Comparison of ENCODE assay signal across 11 mouse cellular contexts in the genomic region with DNA sequence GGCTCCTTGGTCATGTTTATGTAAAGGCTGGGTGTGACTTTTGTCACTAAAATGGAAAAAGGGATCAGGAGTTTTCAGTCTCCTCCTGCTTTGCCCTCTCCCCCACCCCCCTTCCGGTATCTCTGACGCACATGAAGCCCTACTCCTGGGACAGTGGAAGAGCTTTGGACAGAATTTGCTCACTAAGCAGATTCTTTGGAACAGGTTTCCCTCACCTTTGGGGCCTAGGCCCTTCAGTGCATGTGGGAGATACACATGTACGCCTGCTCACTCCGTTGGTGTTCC. TPM values are rescaled to one million over a fixed set of nuclear protein-coding genes. Genes with fewer than 3 reads are reported as not detected.
DNase-seq lines count a peak whose midpoint lies in the region; ATAC-seq and TF ChIP-seq lines count a peak whose summit lies in the region.
"Had no signal": no experiment of that assay in that cellular context is flagged by ENCODE, and none has a peak within 500 bp of the region (broad histone marks: within the 10 kb centered on the region; RNA-seq: fewer than 3 reads in every experiment).

No protein-coding gene starts in this region.

- DNase-seq in liver, adult 2 months (ENCODE audit: extremely low read depth, low read depth, low spot score) = peak; percentile 24
- DNase-seq in liver = no peak
- DNase-seq in hindbrain, embryonic 14.5 days (ENCODE audit: low spot score) = no peak
- no peak for DNase-seq in urinary bladder, postnatal 10 days (ENCODE audit: low spot score)
- no peak for DNase-seq in urinary bladder, adult 2 months (ENCODE audit: low spot score)

- WGBS in liver, adult 2 months = 61% methylated on average over 4 of the region's 4 CpGs
- WGBS in hindbrain, embryonic 14.5 days = 71% methylated on average over 4 of the region's 4 CpGs
- WGBS in liver, embryonic 15.5 days (ENCODE audit: insufficient replicate concordance) = 59% methylated on average over 4 of the region's 4 CpGs
- WGBS in stomach, embryonic 15.5 days = 53% methylated on average over 4 of the region's 4 CpGs

- H3K4me2 ChIP-seq in hindbrain, embryonic 14.5 days (replicated peaks) = peak overlapping the region; percentile 54
- H3K4me2 ChIP-seq in liver, embryonic 15.5 days = peak overlapping the region; percentile 94
- H3K4me2 ChIP-seq in stomach, embryonic 15.5 days = peak overlapping the region; percentile 72

- peaks cover 18% of the 10 kb centered on the region; the same call in 1 of the 2 replicates for H3K79me2 ChIP-seq in liver, adult 2 months (ENCODE audit: control insufficient read depth, insufficient read depth, low read length)

- H3K9ac ChIP-seq in liver, adult 2 months (ENCODE audit: low read depth, low read length) = 0 out of 2 replicates have a peak overlapping the region, but pooled peaks have one; percentile 15
- H3K9ac ChIP-seq in hindbrain, embryonic 14.5 days = peak overlapping the region; percentile 94
- no peak overlapping the region for H3K9ac ChIP-seq in liver, embryonic 15.5 days
- no peak overlapping the region for H3K9ac ChIP-seq in stomach, embryonic 15.5 days

- H3K27me3 ChIP-seq in liver, adult 2 months (ENCODE audit: control insufficient read depth, insufficient read depth, low read length) = no peaks in the 10 kb centered on the region
- no peaks in the 10 kb centered on the region for H3K27me3 ChIP-seq in hindbrain, embryonic 14.5 days (ENCODE audit: control insufficient read depth, insufficient read depth, low read length)
- peaks cover 15% of the 10 kb centered on the region for H3K27me3 ChIP-seq in liver, embryonic 15.5 days
- H3K27me3 ChIP-seq in stomach, embryonic 15.5 days (replicated peaks) = no peaks in the 10 kb centered on the region

- no peak overlapping the region for H3K4me3 ChIP-seq in liver, adult 2 months (ENCODE audit: insufficient read depth, low read depth, low read length)
- H3K4me3 ChIP-seq in hindbrain, embryonic 14.5 days (replicated peaks; ENCODE audit: low read length) = peak overlapping the region; percentile 81; the same call in 1 of the 2 replicates
- H3K4me3 ChIP-seq in liver, embryonic 15.5 days (replicated peaks) = no peak overlapping the region
- 0 out of 2 replicates have a peak overlapping the region, but pooled peaks have one; percentile 88 for H3K4me3 ChIP-seq in stomach, embryonic 15.5 days (replicated peaks)

- TF ChIP-seq CTCF in liver, adult 2 months (IDR thresholded peaks at IDR 0.05; ENCODE audit: low read depth, low read length) = no peak

- ATAC-seq in hindbrain, embryonic 14.5 days (ENCODE audit: low FRiP score) = no peak
- ATAC-seq in liver, embryonic 15.5 days (ENCODE audit: insufficient read depth) = no peak
- ATAC-seq in stomach, embryonic 15.5 days (ENCODE audit: insufficient read depth, low FRiP score, low read depth) = no peak
- ATAC-seq in activated CD4-positive, CD25-positive, alpha-beta regulatory T cell, adult 4 months = no peak

- H3K36me3 ChIP-seq in liver, adult 2 months (ENCODE audit: control insufficient read depth, insufficient read depth, low read length) = no peaks in the 10 kb centered on the region
- no peaks in the 10 kb centered on the region for H3K36me3 ChIP-seq in hindbrain, embryonic 14.5 days (replicated peaks; ENCODE audit: control insufficient read depth, insufficient read depth)
- H3K36me3 ChIP-seq in liver, embryonic 15.5 days (replicated peaks) = no peaks in the 10 kb centered on the region
- H3K36me3 ChIP-seq in stomach, embryonic 15.5 days = no peaks in the 10 kb centered on the region; the same call in 1 of the 2 replicates

- peak overlapping the region; percentile 26; the same call in 1 of the 2 replicates for H3K27ac ChIP-seq in liver, adult 2 months (replicated peaks; ENCODE audit: insufficient read depth, low read depth, low read length)
- H3K27ac ChIP-seq in hindbrain, embryonic 14.5 days = no peak overlapping the region
- H3K27ac ChIP-seq in liver, embryonic 15.5 days (replicated peaks) = no peak overlapping the region
- H3K27ac ChIP-seq in stomach, embryonic 15.5 days = 0 out of 2 replicates have a peak overlapping the region, but pooled peaks have one; percentile 3

- peaks cover 6% of the 10 kb centered on the region; the same call in 1 of the 2 replicates for H3K4me1 ChIP-seq in liver, adult 2 months (ENCODE audit: control insufficient read depth, insufficient read depth, low read length)
- peaks cover 19% of the 10 kb centered on the region for H3K4me1 ChIP-seq in hindbrain, embryonic 14.5 days (replicated peaks; ENCODE audit: control insufficient read depth, insufficient read depth, low read length)
- peaks cover 31% of the 10 kb centered on the region for H3K4me1 ChIP-seq in liver, embryonic 15.5 days (replicated peaks)
- peaks cover 18% of the 10 kb centered on the region for H3K4me1 ChIP-seq in stomach, embryonic 15.5 days

- no peak for TF ChIP-seq POLR2A in liver, adult 2 months (IDR thresholded peaks at IDR 0.05; ENCODE audit: extremely low read depth, insufficient read depth, low read length)

- H3K9me3 ChIP-seq in hindbrain, embryonic 14.5 days (ENCODE audit: control insufficient read depth, low read length) = no peaks in the 10 kb centered on the region
- no peaks in the 10 kb centered on the region for H3K9me3 ChIP-seq in liver, embryonic 15.5 days (replicated peaks)
- H3K9me3 ChIP-seq in stomach, embryonic 15.5 days = no peaks in the 10 kb centered on the region

RNA-seq across cellular contexts. Expression of gene Zbtb4, which starts 1.9 kb away (rescaled TPM):
- 2.6 and 4.4 TPM in 2 replicates for total RNA-seq in liver, adult 2 months (2014; rRNA removed)
- polyA plus RNA-seq in liver, adult 2 months (2012; rRNA removed) = 8.2 and 9.7 TPM in 2 replicates
- 4.6 TPM in 2 replicates for polyA plus RNA-seq in hindbrain, embryonic 14.5 days (2014; fragmentation: Nextera tagmentation; extraction: Ambion mirVana)
- 0.43 and 0.92 TPM in 2 replicates for polyA plus RNA-seq in liver, embryonic 15.5 days (2015; fragmentation: Nextera tagmentation; extraction: Ambion mirVana)
- 2.7 and 3.0 TPM in 2 replicates for polyA plus RNA-seq in stomach, embryonic 15.5 days (2015; fragmentation: Nextera tagmentation; extraction: Ambion mirVana)
- 1 to 10 TPM; 7.8 to 8.1 TPM for polyA plus RNA-seq in activated CD4-positive, CD25-positive, alpha-beta regulatory T cell, adult 4 months (2017; shearing (Covaris generic))
- 35.6 and 46.1 TPM in 2 replicates for polyA plus RNA-seq in urinary bladder, adult 2 months (2012; rRNA removed)

RNA-seq across cellular contexts. Expression of gene Slc35g3, which starts 5.8 kb away (rescaled TPM):
- not detected in 2 replicates for total RNA-seq in liver, adult 2 months (2014; rRNA removed)
- not detected in 2 replicates for polyA plus RNA-seq in liver, adult 2 months (2012; rRNA removed)
- 0.27 and 0.39 TPM in 2 replicates for polyA plus RNA-seq in hindbrain, embryonic 14.5 days (2014; fragmentation: Nextera tagmentation; extraction: Ambion mirVana)
- polyA plus RNA-seq in liver, embryonic 15.5 days (2015; fragmentation: Nextera tagmentation; extraction: Ambion mirVana) = not detected in 2 replicates
- 0.12 TPM in 1 of 2 replicates, not detected in the other for polyA plus RNA-seq in stomach, embryonic 15.5 days (2015; fragmentation: Nextera tagmentation; extraction: Ambion mirVana)
- polyA plus RNA-seq in activated CD4-positive, CD25-positive, alpha-beta regulatory T cell, adult 4 months (2017; shearing (Covaris generic)) = not detected
- polyA plus RNA-seq in urinary bladder, adult 2 months (2012; rRNA removed) = 0.07 TPM in 1 of 2 replicates, not detected in the other
- total RNA-seq: monocyte, adult 5-6 weeks had no signal
- polyA plus RNA-seq: erythroblast, embryonic 14.5 days; thymus, postnatal 0 days had no signal

RNA-seq across cellular contexts. Expression of gene Polr2a, which starts 9.1 kb away (rescaled TPM):
- 10.0 and 12.6 TPM in 2 replicates for total RNA-seq in liver, adult 2 months (2014; rRNA removed)
- 9.9 and 10.6 TPM in 2 replicates for polyA plus RNA-seq in liver, adult 2 months (2012; rRNA removed)
- 24.3 and 26.9 TPM in 2 replicates for polyA plus RNA-seq in hindbrain, embryonic 14.5 days (2014; fragmentation: Nextera tagmentation; extraction: Ambion mirVana)
- polyA plus RNA-seq in liver, embryonic 15.5 days (2015; fragmentation: Nextera tagmentation; extraction: Ambion mirVana) = 10.2 and 10.4 TPM in 2 replicates
- 21.0 and 25.8 TPM in 2 replicates for polyA plus RNA-seq in stomach, embryonic 15.5 days (2015; fragmentation: Nextera tagmentation; extraction: Ambion mirVana)
- polyA plus RNA-seq in activated CD4-positive, CD25-positive, alpha-beta regulatory T cell, adult 4 months (2017; shearing (Covaris generic)) = 10 to 100 TPM; 24.0 to 28.8 TPM
- polyA plus RNA-seq in urinary bladder, adult 2 months (2012; rRNA removed) = 9.4 and 24.4 TPM in 2 replicates

RNA-seq across cellular contexts. Expression of gene Chrnb1, which starts 28.2 kb away (rescaled TPM):
- 0.46 and 0.54 TPM in 2 replicates for total RNA-seq in liver, adult 2 months (2014; rRNA removed)
- polyA plus RNA-seq in liver, adult 2 months (2012; rRNA removed) = 0.28 and 0.35 TPM in 2 replicates
- 1.4 and 1.6 TPM in 2 replicates for polyA plus RNA-seq in hindbrain, embryonic 14.5 days (2014; fragmentation: Nextera tagmentation; extraction: Ambion mirVana)
- polyA plus RNA-seq in liver, embryonic 15.5 days (2015; fragmentation: Nextera tagmentation; extraction: Ambion mirVana) = 0.84 and 1.3 TPM in 2 replicates
- 5.1 and 6.0 TPM in 2 replicates for polyA plus RNA-seq in stomach, embryonic 15.5 days (2015; fragmentation: Nextera tagmentation; extraction: Ambion mirVana)
- polyA plus RNA-seq in activated CD4-positive, CD25-positive, alpha-beta regulatory T cell, adult 4 months (2017; shearing (Covaris generic)) = 1 to 10 TPM in 1 of 2 experiments, under 1 TPM in 1; 0.66 to 4.1 TPM
- polyA plus RNA-seq in urinary bladder, adult 2 months (2012; rRNA removed) = 15.6 and 25.0 TPM in 2 replicates
- polyA plus RNA-seq: erythroblast, embryonic 14.5 days had no signal

RNA-seq across cellular contexts. Expression of gene Fgf11, which starts 34.1 kb away (rescaled TPM):
- total RNA-seq in liver, adult 2 months (2014; rRNA removed) = 0.18 and 0.20 TPM in 2 replicates
- 0.33 and 0.34 TPM in 2 replicates for polyA plus RNA-seq in liver, adult 2 months (2012; rRNA removed)
- polyA plus RNA-seq in hindbrain, embryonic 14.5 days (2014; fragmentation: Nextera tagmentation; extraction: Ambion mirVana) = 4.3 TPM in 2 replicates
- polyA plus RNA-seq in liver, embryonic 15.5 days (2015; fragmentation: Nextera tagmentation; extraction: Ambion mirVana) = 0.16 and 0.18 TPM in 2 replicates
- polyA plus RNA-seq in stomach, embryonic 15.5 days (2015; fragmentation: Nextera tagmentation; extraction: Ambion mirVana) = 2.2 and 2.4 TPM in 2 replicates
- polyA plus RNA-seq in activated CD4-positive, CD25-positive, alpha-beta regulatory T cell, adult 4 months (2017; shearing (Covaris generic)) = not detected
- 6.3 and 7.2 TPM in 2 replicates for polyA plus RNA-seq in urinary bladder, adult 2 months (2012; rRNA removed)
- total RNA-seq: monocyte, adult 5-6 weeks had no signal

Comparison
In these comparisons a context has a peak if more than half of its experiments do, and no peak if none do; other contexts are left out.
1. H3K27ac ChIP-seq: peak in liver, adult 2 months (single experiment) and stomach, embryonic 15.5 days (single experiment); none in hindbrain, embryonic 14.5 days (single experiment) and liver, embryonic 15.5 days (single experiment).
2. H3K9ac ChIP-seq: peak in liver, adult 2 months (single experiment) and hindbrain, embryonic 14.5 days (single experiment); none in liver, embryonic 15.5 days (single experiment) and stomach, embryonic 15.5 days (single experiment).
3. H3K4me3 ChIP-seq: peak in hindbrain, embryonic 14.5 days (single experiment) and stomach, embryonic 15.5 days (single experiment); none in liver, adult 2 months (single experiment) and liver, embryonic 15.5 days (single experiment).
4. Peak in every context shown above with its lines, with median percentiles within 50 percentile points of each other: H3K4me2 ChIP-seq.